8 mouse cellular contexts compared by ENCODE assay signal in genomic region chr13:63566018-63567015, GRCm38 (mm10). TPM values are rescaled to one million over a fixed set of nuclear protein-coding genes. Genes with fewer than 3 reads are reported as not detected.
DNase-seq lines count a peak whose midpoint lies in the region; ATAC-seq and TF ChIP-seq lines count a peak whose summit lies in the region.

No protein-coding gene starts in this region.

- peak; percentile 62 for ATAC-seq in G1E (ENCODE audit: extremely low read depth, insufficient number of reproducible peaks, low FRiP score, poor library complexity, severe bottlenecking)
- peak; percentile 66 for ATAC-seq in forebrain, embryonic 15.5 days (replicated peaks)
- ATAC-seq in lung, embryonic 16.5 days (ENCODE audit: low read depth), result peak; percentile 74

- under 1% methylated on average over 46 of the region's 46 CpGs for WGBS in forebrain, embryonic 15.5 days
- WGBS in lung, embryonic 16.5 days, result under 1% methylated on average over 46 of the region's 46 CpGs

- H3K4me2 ChIP-seq in forebrain, embryonic 15.5 days (replicated peaks), result peak overlapping the region; percentile 97
- peak overlapping the region; percentile 85 for H3K4me2 ChIP-seq in lung, embryonic 16.5 days (ENCODE audit: low read depth, low read length)

- peak overlapping the region; percentile 88 for H3K4me3 ChIP-seq in G1E (ENCODE audit: low read depth, low read length)
- H3K4me3 ChIP-seq in forebrain, embryonic 15.5 days, result peak overlapping the region; percentile 85
- peak overlapping the region; percentile 70 for H3K4me3 ChIP-seq in lung, embryonic 16.5 days (ENCODE audit: low read length)

- H3K9ac ChIP-seq in forebrain, embryonic 15.5 days (replicated peaks), result peak overlapping the region; percentile 76
- H3K9ac ChIP-seq in lung, embryonic 16.5 days (ENCODE audit: low read length), result peak overlapping the region; percentile 98

- intact Hi-C loops in heart, postnatal 36 days (cut with DNase I), result loop anchor here (2.0 to 10.0 kb wide), 6 partner anchors 76 to 588 kb away; partner anchors contain the start of gene Zfp367

- H3K4me1 ChIP-seq in G1E (ENCODE audit: insufficient read depth, low read depth, low read length), result peaks cover 36% of the 10 kb centered on the region
- peaks cover 54% of the 10 kb centered on the region for H3K4me1 ChIP-seq in forebrain, embryonic 15.5 days
- peaks cover 28% of the 10 kb centered on the region for H3K4me1 ChIP-seq in lung, embryonic 16.5 days (replicated peaks; ENCODE audit: control insufficient read depth, insufficient read depth, low read length)

- H3K36me3 ChIP-seq in G1E (replicated peaks), result peaks cover 6% of the 10 kb centered on the region
- H3K36me3 ChIP-seq in forebrain, embryonic 15.5 days, result no peaks in the 10 kb centered on the region
- H3K36me3 ChIP-seq in lung, embryonic 16.5 days (ENCODE audit: control insufficient read depth, insufficient read depth, low read length), result no peaks in the 10 kb centered on the region

- peak; percentile 86 for DNase-seq in G1E (ENCODE audit: low spot score)
- peak; percentile 88 for DNase-seq in cerebellum, adult 11-12 months
- DNase-seq in heart, postnatal 36 days, result peak; percentile 74 to 81
- peak; percentile 90 for DNase-seq in layer of hippocampus, adult 9-11 months
- peak; percentile 70 for DNase-seq in ovary, postnatal 14 days (ENCODE audit: low spot score)
- DNase-seq in thymus, postnatal 14 days, result peak; percentile 70

- peak overlapping the region; percentile 91 for H3K27ac ChIP-seq in forebrain, embryonic 15.5 days (replicated peaks)
- peak overlapping the region; percentile 99 for H3K27ac ChIP-seq in lung, embryonic 16.5 days (ENCODE audit: low read length)

- H3K27me3 ChIP-seq in G1E (ENCODE audit: insufficient read depth, low read length), result peaks cover 17% of the 10 kb centered on the region; the same call in 1 of the 2 replicates
- H3K27me3 ChIP-seq in forebrain, embryonic 15.5 days, result peaks cover 27% of the 10 kb centered on the region
- H3K27me3 ChIP-seq in lung, embryonic 16.5 days (ENCODE audit: control insufficient read depth, insufficient read depth, low read depth, low read length), result no peaks in the 10 kb centered on the region; the same call in 1 of the 2 replicates

- no peak for TF ChIP-seq CTCF in G1E (IDR thresholded peaks at IDR 0.05; ENCODE audit: low read depth, low read length)

- H3K9me3 ChIP-seq in G1E (replicated peaks), result no peaks in the 10 kb centered on the region
- no peaks in the 10 kb centered on the region for H3K9me3 ChIP-seq in forebrain, embryonic 15.5 days
- no peaks in the 10 kb centered on the region for H3K9me3 ChIP-seq in lung, embryonic 16.5 days (ENCODE audit: control insufficient read depth, low read length)

RNA-seq across cellular contexts. Expression of gene Ptch1, which starts 7.1 kb away (rescaled TPM):
- 40.8 and 47.9 TPM in 2 replicates for total RNA-seq in G1E (2014; fragmentation: Nextera tagmentation)
- 9.6 and 11.9 TPM in 2 replicates for total RNA-seq in G1E (2017)
- polyA plus RNA-seq in G1E (2012), result 39.0 and 56.7 TPM in 2 replicates
- polyA plus RNA-seq in forebrain, embryonic 15.5 days (2015; fragmentation: Nextera tagmentation; extraction: Ambion mirVana), result 9.0 and 10.2 TPM in 2 replicates
- 10 to 100 TPM; 17.5 to 18.5 TPM for total RNA-seq in heart, postnatal 36 days (2021)
- 33.4 and 34.2 TPM in 2 replicates for polyA plus RNA-seq in lung, embryonic 16.5 days (2015; fragmentation: Nextera tagmentation; extraction: Ambion mirVana)

Comparison
In these comparisons a context has a peak if more than half of its experiments do, and no peak if none do; other contexts are left out.
1. Peak in every context shown above with its lines: DNase-seq, ATAC-seq, H3K4me3 ChIP-seq and H3K27ac ChIP-seq.